Mouse (Mus musculus) activated CD4-positive, CD25-positive, alpha-beta regulatory T cell, adult 9 weeks (primary cell): ENCODE data around the gene Mrgprg. TPM values are rescaled to one million over a fixed set of nuclear protein-coding genes. Genes with fewer than 3 reads are reported as not detected.

Source experiments
- polyA plus RNA-seq: library from polyadenylated mRNA; unstranded; fragments of 100-300 nt; shearing (Covaris generic); gene quantifications from one replicate; pipeline ENCODE4 v1.2.1, GENCODE M21; 2017

The Mrgprg gene
- polyA plus RNA-seq: not detected

GRCm38 (mm10) chr7:143766893-143767292, at the start of gene Mrgprg:
TSS of gene Mrgprg (minus strand) at chr7:143766993.

GRCm38 (mm10) chr7:143783996-143784829, 17.4 kb upstream of the Mrgprg start, which contains the start of gene Mrgpre:
TSS of gene Mrgpre (minus strand) at chr7:143784500.

GRCm38 (mm10) chr7:143756125-143757026, 10.4 kb downstream of the Mrgprg start, which contains the start of gene Osbpl5:
TSS of gene Osbpl5 (minus strand) at chr7:143756985.

Other genes starting within 250 kb of the Mrgprg start
- 302 TPM for gene Nap1l4, start 217.9 kb downstream of the Mrgprg start, polyA plus RNA-seq
- 40.0 TPM for gene Cars, start 166.9 kb downstream of the Mrgprg start, polyA plus RNA-seq
- 28.8 TPM for gene Tnfrsf26, start 138.3 kb downstream of the Mrgprg start, polyA plus RNA-seq
- 31.4 TPM for gene Tnfrsf22, start 117.3 kb downstream of the Mrgprg start, polyA plus RNA-seq
- gene Tnfrsf23, start 81.1 kb downstream of the Mrgprg start, polyA plus RNA-seq: 5.0 TPM
- 35.5 TPM for gene Osbpl5, start 10.0 kb downstream of the Mrgprg start, polyA plus RNA-seq
- 9.0 TPM for gene Mrgpre, start 17.5 kb upstream of the Mrgprg start, polyA plus RNA-seq
- gene Nadsyn1, start 55.9 kb upstream of the Mrgprg start, polyA plus RNA-seq: 21.9 TPM
- gene Dhcr7, start 56.2 kb upstream of the Mrgprg start, polyA plus RNA-seq: 46.9 TPM
- gene Gm498, start 99.8 kb upstream of the Mrgprg start, polyA plus RNA-seq: not detected
- gene Shank2, start 234.9 kb upstream of the Mrgprg start, polyA plus RNA-seq: 0.07 TPM